Mouse (Mus musculus) heart, adult 9 months (tissue): ENCODE results near the gene Acvr1b.
A peak's percentile ranks its signal among the peaks of the same experiment; 100 is the strongest.

Experiments used
- DNase-seq, 2 experiments: peaks; one replicate each; pipeline ENCODE4 v3.0.0; 2022; ENCODE audit warnings: low spot score in 2 of 2

The Acvr1b gene

GRCm38 (mm10) chr15:101230503-101230902 is 56.6 kb downstream of the Acvr1b start:
- no peak for DNase-seq

GRCm38 (mm10) chr15:101230995-101231647 is 57.3 kb downstream of the Acvr1b start:
- no peak for DNase-seq

- no peak for DNase-seq
Measured at GRCm38 (mm10) chr15:101231648-101232180, 57.8 kb downstream of the Acvr1b start.

GRCm38 (mm10) chr15:101232607-101233006 is 58.7 kb downstream of the Acvr1b start:
- DNase-seq, result no peak

GRCm38 (mm10) chr15:101233183-101233582 is 59.3 kb downstream of the Acvr1b start:
- DNase-seq, result no peak

- no peak for DNase-seq
Measured at GRCm38 (mm10) chr15:101233641-101234275, 59.9 kb downstream of the Acvr1b start.

- DNase-seq, result no peak
Measured at GRCm38 (mm10) chr15:101234611-101235341, 60.9 kb downstream of the Acvr1b start.

GRCm38 (mm10) chr15:101235342-101235698 is 61.5 kb downstream of the Acvr1b start:
- DNase-seq, result no peak

- DNase-seq, result no peak
Measured at GRCm38 (mm10) chr15:101235728-101236327, 62.0 kb downstream of the Acvr1b start.

GRCm38 (mm10) chr15:101236878-101237277 is 63.0 kb downstream of the Acvr1b start:
- peak; percentile 64 to 72 for DNase-seq

GRCm38 (mm10) chr15:101238885-101239511 is 65.1 kb downstream of the Acvr1b start:
- no peak for DNase-seq

GRCm38 (mm10) chr15:101239821-101240220 is 66.0 kb downstream of the Acvr1b start:
- no peak for DNase-seq

- peak; percentile 90 for DNase-seq
Measured at GRCm38 (mm10) chr15:101240799-101241204, 66.9 kb downstream of the Acvr1b start.

- DNase-seq, result peak in 1 of 2 experiments; percentile 58
Measured at GRCm38 (mm10) chr15:101241236-101241635, 67.4 kb downstream of the Acvr1b start.

GRCm38 (mm10) chr15:101241853-101242252 is 68.0 kb downstream of the Acvr1b start:
- DNase-seq, result no peak

- peak; percentile 80 for DNase-seq
Measured at GRCm38 (mm10) chr15:101242645-101243044, 68.8 kb downstream of the Acvr1b start.

- no peak for DNase-seq
Measured at GRCm38 (mm10) chr15:101244012-101244411, 70.1 kb downstream of the Acvr1b start.

GRCm38 (mm10) chr15:101246231-101247154 is 72.6 kb downstream of the Acvr1b start:
- peak; percentile 98 to 99 for DNase-seq

GRCm38 (mm10) chr15:101247155-101247498 is 73.3 kb downstream of the Acvr1b start:
- DNase-seq, result no peak

GRCm38 (mm10) chr15:101248029-101248710 is 74.3 kb downstream of the Acvr1b start:
- DNase-seq, result peak; percentile 62 to 71
